Mouse (Mus musculus): ENCODE data around the gene Tstd3.

GRCm38 (mm10) chr4:21776946-21777265 is 9.9 kb upstream of the Tstd3 start:
- no peak for TF ChIP-seq CTCF (IDR thresholded peaks at IDR 0.05; ENCODE audit: low read depth)
- no peak for TF ChIP-seq EP300 (IDR thresholded peaks at IDR 0.05; ENCODE audit: low read depth)
